Comparison of ENCODE assay signal across 21 mouse cellular contexts in the genomic region with DNA sequence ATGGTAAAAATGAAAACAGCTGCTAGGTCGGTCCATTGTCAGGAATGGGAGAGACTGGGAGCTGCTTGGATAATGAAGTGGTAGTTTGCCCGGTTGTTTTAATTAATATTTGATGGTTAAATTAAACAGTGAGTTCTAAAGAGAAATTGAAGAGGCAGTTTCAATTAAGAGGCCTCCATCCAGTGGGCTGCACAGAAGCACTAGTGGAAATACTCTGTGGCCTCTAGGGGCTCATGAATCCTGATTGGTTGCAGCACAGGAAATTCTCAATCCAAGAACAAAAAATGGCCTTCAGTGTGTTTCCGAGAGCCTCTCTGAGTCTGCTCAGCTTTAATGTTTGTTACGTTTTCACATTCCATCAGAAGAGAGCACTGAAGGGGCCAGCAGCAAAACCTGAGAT.
DNase-seq lines count a peak whose midpoint lies in the region; ATAC-seq and TF ChIP-seq lines count a peak whose summit lies in the region.
"Had no signal": no experiment of that assay in that cellular context is flagged by ENCODE, and none has a peak within 500 bp of the region (broad histone marks: within the 10 kb centered on the region; RNA-seq: fewer than 3 reads in every experiment).

No protein-coding gene starts in this region.

- no peak overlapping the region for H3K4me2 ChIP-seq in embryonic facial prominence, embryonic 11.5 days (ENCODE audit: low read depth, low read length)
- H3K4me2 ChIP-seq in limb, embryonic 13.5 days (replicated peaks): no peak overlapping the region
- H3K4me2 ChIP-seq in midbrain, postnatal 0 days (ENCODE audit: low read depth, low read length, poor library complexity, severe bottlenecking): no peak overlapping the region
- H3K4me2 ChIP-seq: embryonic facial prominence, embryonic 13.5 days; heart, embryonic 13.5 days; neural tube, embryonic 12.5 days had no signal

- H3K4me3 ChIP-seq in embryonic facial prominence, embryonic 11.5 days (ENCODE audit: low read depth, low read length): no peak overlapping the region
- H3K4me3 ChIP-seq in embryonic facial prominence, embryonic 10.5 days: no peak overlapping the region
- H3K4me3 ChIP-seq in layer of hippocampus, adult 2 months: no peak overlapping the region
- H3K4me3 ChIP-seq in limb, embryonic 13.5 days: no peak overlapping the region
- H3K4me3 ChIP-seq in midbrain, postnatal 0 days (ENCODE audit: low read depth, low read length): no peak overlapping the region
- H3K4me3 ChIP-seq: embryonic facial prominence, embryonic 13.5 days; heart, embryonic 13.5 days; neural tube, embryonic 12.5 days had no signal

- DNase-seq in embryonic facial prominence, embryonic 11.5 days (ENCODE audit: low spot score): peak; percentile 22
- DNase-seq in embryonic facial prominence, embryonic 10.5 days (ENCODE audit: low spot score): no peak
- DNase-seq in layer of hippocampus, adult 2 months (ENCODE audit: low spot score in 2 of 2): no peak
- DNase-seq in layer of hippocampus, postnatal 25 days (ENCODE audit: extremely low spot score in 1 of 2, low spot score in 1 of 2): no peak
- peak; percentile 60 for DNase-seq in midbrain, postnatal 0 days (ENCODE audit: low spot score)
- no peak for DNase-seq in cerebellum, postnatal 36 days
- DNase-seq in adrenal gland, postnatal 36 days: no peak
- DNase-seq: adrenal gland, postnatal 10 days; cerebellum, adult 9-11 months; heart, postnatal 36 days; kidney, adult 11 months; kidney, postnatal 10 days; lung, adult 18-20 months; lung, postnatal 36 days; thymus, postnatal 14 days had no signal

- no peaks in the 10 kb centered on the region for H3K27me3 ChIP-seq in embryonic facial prominence, embryonic 11.5 days (ENCODE audit: control insufficient read depth, insufficient read depth, low read length)
- no peaks in the 10 kb centered on the region for H3K27me3 ChIP-seq in embryonic facial prominence, embryonic 10.5 days (replicated peaks; ENCODE audit: low read depth, poor library complexity, severe bottlenecking)
- H3K27me3 ChIP-seq in limb, embryonic 13.5 days: peaks cover 13% of the 10 kb centered on the region
- no peaks in the 10 kb centered on the region for H3K27me3 ChIP-seq in midbrain, postnatal 0 days (ENCODE audit: insufficient read depth, low read length)
- H3K27me3 ChIP-seq: CH12.LX; embryonic facial prominence, embryonic 13.5 days; heart, embryonic 13.5 days; neural tube, embryonic 12.5 days had no signal

- 49% methylated on average over 4 of the region's 4 CpGs for whole genome bisulfite sequencing in embryonic facial prominence, embryonic 11.5 days
- WGBS in embryonic facial prominence, embryonic 10.5 days: 67% methylated on average over 4 of the region's 4 CpGs
- 27% methylated on average over 4 of the region's 4 CpGs for WGBS in limb, embryonic 13.5 days
- 63% methylated on average over 4 of the region's 4 CpGs for WGBS in midbrain, postnatal 0 days

- no peaks in the 10 kb centered on the region for H3K4me1 ChIP-seq in embryonic facial prominence, embryonic 11.5 days (ENCODE audit: control insufficient read depth, insufficient read depth, low read length)
- H3K4me1 ChIP-seq in embryonic facial prominence, embryonic 10.5 days: peaks cover 20% of the 10 kb centered on the region
- peaks cover 35% of the 10 kb centered on the region for H3K4me1 ChIP-seq in limb, embryonic 13.5 days
- H3K4me1 ChIP-seq in midbrain, postnatal 0 days (ENCODE audit: insufficient read depth, low read length): peaks cover 7% of the 10 kb centered on the region

- peak; percentile 27 for TF ChIP-seq CTCF in layer of hippocampus, adult 2 months (conservative IDR thresholded peaks at IDR 0.05)
- peak; percentile 19; the same call in 1 of the 2 replicates for TF ChIP-seq CTCF in midbrain, postnatal 0 days (IDR thresholded peaks at IDR 0.05)

- H3K9me3 ChIP-seq in embryonic facial prominence, embryonic 11.5 days (replicated peaks; ENCODE audit: control insufficient read depth, low read length): no peaks in the 10 kb centered on the region
- no peaks in the 10 kb centered on the region for H3K9me3 ChIP-seq in embryonic facial prominence, embryonic 10.5 days
- no peaks in the 10 kb centered on the region for H3K9me3 ChIP-seq in limb, embryonic 13.5 days
- H3K9me3 ChIP-seq in midbrain, postnatal 0 days (ENCODE audit: low read length): no peaks in the 10 kb centered on the region
- H3K9me3 ChIP-seq: embryonic facial prominence, embryonic 13.5 days; heart, embryonic 13.5 days; neural tube, embryonic 12.5 days had no signal

- H3K9ac ChIP-seq in embryonic facial prominence, embryonic 11.5 days (replicated peaks; ENCODE audit: low read length): no peak overlapping the region
- no peak overlapping the region for H3K9ac ChIP-seq in limb, embryonic 13.5 days
- no peak overlapping the region for H3K9ac ChIP-seq in midbrain, postnatal 0 days (replicated peaks; ENCODE audit: low read length, poor library complexity, severe bottlenecking)
- H3K9ac ChIP-seq: embryonic facial prominence, embryonic 13.5 days; heart, embryonic 13.5 days; neural tube, embryonic 12.5 days had no signal

- no peaks in the 10 kb centered on the region for H3K36me3 ChIP-seq in embryonic facial prominence, embryonic 11.5 days (replicated peaks; ENCODE audit: control insufficient read depth, insufficient read depth, low read depth, low read length)
- peaks cover 15% of the 10 kb centered on the region; the same call in 1 of the 2 replicates for H3K36me3 ChIP-seq in embryonic facial prominence, embryonic 10.5 days (replicated peaks)
- H3K36me3 ChIP-seq in limb, embryonic 13.5 days: no peaks in the 10 kb centered on the region
- H3K36me3 ChIP-seq in midbrain, postnatal 0 days (ENCODE audit: insufficient read depth, low read length): no peaks in the 10 kb centered on the region
- H3K36me3 ChIP-seq: embryonic facial prominence, embryonic 13.5 days; neural tube, embryonic 12.5 days had no signal

- H3K27ac ChIP-seq in embryonic facial prominence, embryonic 11.5 days (replicated peaks; ENCODE audit: low read depth, low read length): no peak overlapping the region
- H3K27ac ChIP-seq in embryonic facial prominence, embryonic 10.5 days (replicated peaks): no peak overlapping the region
- 0 out of 2 replicates have a peak overlapping the region, but pooled peaks have one; percentile 4 for H3K27ac ChIP-seq in layer of hippocampus, adult 2 months
- H3K27ac ChIP-seq in limb, embryonic 13.5 days: peak overlapping the region; percentile 6; the same call in 1 of the 2 replicates
- H3K27ac ChIP-seq in midbrain, postnatal 0 days (ENCODE audit: low read depth, low read length): no peak overlapping the region
- H3K27ac ChIP-seq: embryonic facial prominence, embryonic 13.5 days; heart, embryonic 13.5 days; stomach, postnatal 0 days had no signal

- no peak for ATAC-seq in embryonic facial prominence, embryonic 11.5 days (replicated peaks; ENCODE audit: insufficient number of reproducible peaks, low FRiP score, low TSS enrichment, low read depth)
- no peak; the same call in 1 of the 2 replicates for ATAC-seq in limb, embryonic 13.5 days (ENCODE audit: low FRiP score, low read depth)
- no peak for ATAC-seq in midbrain, postnatal 0 days (ENCODE audit: low FRiP score)

Comparison
In these comparisons a context has a peak if more than half of its experiments do, and no peak if none do; other contexts are left out.
1. DNase-seq: peak in embryonic facial prominence, embryonic 11.5 days (single experiment) and midbrain, postnatal 0 days (single experiment); none in embryonic facial prominence, embryonic 10.5 days (single experiment), layer of hippocampus, adult 2 months (0 of 2), layer of hippocampus, postnatal 25 days (0 of 2), cerebellum, postnatal 36 days (0 of 2) and adrenal gland, postnatal 36 days (0 of 2).
2. H3K27ac ChIP-seq: peak in layer of hippocampus, adult 2 months (single experiment) and limb, embryonic 13.5 days (single experiment); none in embryonic facial prominence, embryonic 11.5 days (single experiment), embryonic facial prominence, embryonic 10.5 days (single experiment) and midbrain, postnatal 0 days (single experiment).